Mouse (Mus musculus): ENCODE measurements at regions not wholly inside any gene's neighbourhood (a gene's known extent, or its start where the extent isn't known, plus 50 kb on each side); places are given as distances from the start of the nearest gene placed in this dataset.

DNA sequence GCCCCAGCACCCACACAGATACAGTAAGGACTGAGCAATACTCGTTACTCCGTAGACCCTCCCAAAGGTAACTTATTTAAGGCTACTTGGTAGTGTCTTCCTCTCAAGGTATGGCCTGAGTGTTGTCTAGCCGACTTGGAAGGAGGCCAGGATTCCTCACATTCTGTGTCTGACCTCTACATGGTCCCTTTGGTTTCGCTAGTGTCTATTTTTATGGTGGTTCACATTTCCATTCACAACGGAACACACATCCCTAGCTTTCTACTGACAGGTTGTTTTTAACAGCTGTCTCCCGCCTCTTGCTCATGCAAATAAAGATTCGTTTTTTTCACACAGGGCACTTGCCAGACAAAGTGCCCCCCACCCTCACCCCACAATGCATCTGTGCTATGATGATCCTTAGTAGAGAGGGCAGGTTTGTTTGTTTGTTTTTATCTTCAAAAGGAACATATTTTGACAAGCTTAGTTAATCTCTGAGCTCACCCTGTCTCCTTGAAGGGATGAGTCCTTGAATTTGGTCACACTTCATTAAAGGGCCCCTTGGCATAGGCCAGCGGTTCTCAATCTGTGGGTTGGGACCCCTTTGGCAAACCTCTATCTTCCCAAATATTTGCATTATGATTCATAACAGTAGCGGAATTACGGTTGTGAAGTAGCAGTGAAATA is 52.7 kb downstream of the Phlda1 start:
- no peak for DNase-seq (ENCODE audit: low spot score in 2 of 2)

GRCm38 (mm10) chr10:111559341-111560246 is 53.5 kb downstream of the Phlda1 start:
- no peak for DNase-seq (ENCODE audit: low spot score in 2 of 2)

GRCm38 (mm10) chr10:111562628-111563027 is 56.5 kb downstream of the Phlda1 start:
- DNase-seq (ENCODE audit: low spot score in 2 of 2): no peak

GRCm38 (mm10) chr10:111566873-111567381 is 60.8 kb downstream of the Phlda1 start:
- DNase-seq (ENCODE audit: low spot score in 2 of 2): no peak

DNA sequence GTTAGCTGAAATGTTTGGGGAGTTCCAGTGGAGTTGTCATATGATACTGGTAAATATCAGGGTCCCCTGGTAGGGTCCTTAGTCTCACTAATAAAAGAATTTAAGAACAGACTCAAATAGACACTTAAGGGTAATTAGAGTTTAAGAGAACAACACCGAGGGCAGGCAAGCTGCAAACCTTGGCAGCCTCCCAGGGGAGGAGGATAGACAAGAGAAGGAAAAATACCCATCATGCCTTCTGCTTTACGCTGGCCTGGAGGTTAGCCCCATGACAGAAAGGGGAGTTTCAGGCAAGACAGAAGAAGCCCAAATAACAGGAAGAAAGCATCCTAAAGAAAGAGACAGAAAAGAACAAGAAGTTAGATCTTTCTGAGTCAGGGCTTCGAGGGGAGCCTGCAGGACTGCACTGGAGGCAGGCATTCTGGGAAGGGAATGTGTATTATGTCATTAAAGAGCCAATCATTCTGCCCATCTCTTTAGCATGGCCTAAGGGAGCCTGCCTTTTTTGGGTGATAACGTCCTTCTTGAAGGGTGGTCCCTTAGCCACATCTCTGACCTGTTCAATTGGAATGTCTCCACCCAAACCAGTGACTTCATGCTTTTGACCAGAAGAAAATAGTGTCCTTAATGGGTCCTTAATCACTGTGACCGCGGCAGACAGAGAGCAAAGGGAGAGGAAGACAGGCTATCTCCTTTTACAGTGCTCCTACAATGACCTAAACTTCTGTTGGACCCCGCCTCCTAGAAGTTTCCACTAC is 64.6 kb downstream of the Phlda1 start:
- no peak for DNase-seq (ENCODE audit: low spot score in 2 of 2)

DNA sequence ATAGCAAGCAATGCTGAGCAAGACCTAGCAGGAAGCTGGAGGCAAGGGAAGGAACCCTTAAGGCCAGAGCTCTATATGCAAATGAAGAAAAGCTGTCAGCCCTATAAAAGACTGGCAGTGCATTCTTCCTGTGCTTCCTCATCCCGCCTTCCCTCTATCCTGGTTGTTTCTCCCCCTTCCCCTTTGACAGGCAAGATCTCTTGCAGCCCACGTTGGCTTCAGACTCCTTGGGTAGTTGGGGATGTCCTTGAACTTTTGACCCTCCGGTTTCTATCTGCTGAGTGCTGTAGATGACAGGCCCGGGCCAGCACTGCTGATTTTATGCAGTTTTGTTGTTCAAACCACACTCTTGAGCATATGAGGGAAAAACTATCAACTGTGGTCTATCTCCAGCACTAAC is 68.1 kb downstream of the Phlda1 start:
- DNase-seq (ENCODE audit: low spot score in 2 of 2): no peak

DNA sequence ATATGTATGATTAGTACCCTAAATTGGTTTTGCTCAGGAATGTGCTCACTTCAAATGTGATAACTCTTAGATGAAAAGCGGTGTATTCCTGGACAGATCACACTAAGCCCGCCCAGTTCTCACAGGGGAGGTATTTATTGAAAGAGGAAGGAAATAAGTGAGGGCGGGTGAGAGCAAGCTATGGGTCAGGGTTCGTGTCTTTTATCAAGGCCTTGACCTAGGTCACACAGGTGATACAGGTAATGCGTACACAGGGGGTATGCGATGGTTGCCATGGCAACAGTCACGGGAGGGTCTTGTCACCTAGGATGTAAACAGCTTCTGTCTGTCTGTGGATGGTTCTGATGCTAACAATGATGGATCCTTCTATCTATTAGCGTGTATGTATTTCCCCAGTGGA is 68.7 kb downstream of the Phlda1 start:
- DNase-seq (ENCODE audit: low spot score in 2 of 2): no peak

DNA sequence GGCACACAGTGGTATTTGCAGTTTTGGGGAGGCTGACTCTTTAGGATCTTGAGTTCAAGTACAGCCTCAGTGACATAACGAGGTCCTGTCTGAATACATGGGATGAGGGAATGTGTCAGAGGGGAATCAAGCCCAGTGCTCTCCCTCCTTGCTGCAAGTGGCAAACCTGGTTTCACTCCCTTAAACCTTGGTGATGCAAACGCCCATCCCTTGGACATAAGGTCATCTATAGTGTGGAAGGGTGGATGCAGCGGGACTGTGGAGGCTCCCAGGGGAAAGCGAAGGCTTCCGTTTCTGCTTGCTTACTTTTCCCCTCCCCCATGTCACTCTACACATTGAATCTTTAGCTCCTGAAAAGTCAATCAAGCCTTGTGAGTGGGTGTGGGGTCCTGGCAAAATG is 69.2 kb downstream of the Phlda1 start:
- no peak for DNase-seq (ENCODE audit: low spot score in 2 of 2)

DNA sequence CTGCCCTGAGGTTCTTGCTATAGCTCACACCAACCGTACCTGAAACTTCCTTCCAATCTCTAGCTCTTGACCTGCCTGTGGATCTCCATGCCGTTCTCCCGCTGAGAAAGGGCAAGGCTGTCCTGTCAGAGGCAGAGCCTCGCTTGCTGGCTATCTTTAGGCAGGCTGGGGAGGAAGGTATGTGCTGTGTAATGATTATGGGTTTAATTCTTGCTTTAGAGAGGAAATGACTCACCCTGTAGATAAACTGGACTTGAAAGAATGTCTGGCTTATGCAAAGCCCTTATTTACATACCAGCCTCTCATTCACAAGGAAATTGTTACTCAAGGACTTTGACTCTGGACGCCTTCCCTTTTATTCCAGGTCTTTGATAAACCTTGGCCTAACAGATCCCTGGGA is 69.8 kb downstream of the Phlda1 start:
- DNase-seq (ENCODE audit: low spot score in 2 of 2): no peak

GRCm38 (mm10) chr10:111576395-111577069 is 70.4 kb downstream of the Phlda1 start:
- no peak for DNase-seq (ENCODE audit: low spot score in 2 of 2)

DNA sequence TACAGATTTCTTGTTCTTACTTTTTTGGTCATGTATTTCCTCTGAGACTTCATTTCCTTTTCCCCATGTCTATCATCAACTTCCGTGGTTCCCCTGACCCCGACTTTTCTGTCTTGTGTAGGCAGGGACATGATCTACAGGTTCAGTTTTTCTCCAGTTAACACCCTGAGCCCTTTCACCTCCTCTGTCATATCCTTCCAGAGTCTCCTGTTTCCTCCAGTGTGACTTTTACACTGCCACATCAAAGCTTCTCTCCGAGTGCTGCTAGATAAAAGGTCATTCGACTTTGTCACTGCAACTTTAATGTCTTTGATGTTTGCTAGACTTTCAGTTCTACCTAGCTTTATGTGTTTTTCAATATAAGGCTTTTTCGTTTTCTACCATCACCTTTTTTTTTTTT is 72.5 kb downstream of the Phlda1 start:
- no peak for DNase-seq (ENCODE audit: low spot score in 2 of 2)

- no peak for DNase-seq (ENCODE audit: low spot score in 2 of 2)
These were observed 73.4 kb downstream of the Phlda1 start for GRCm38 (mm10) chr10:111579481-111579880.

DNA sequence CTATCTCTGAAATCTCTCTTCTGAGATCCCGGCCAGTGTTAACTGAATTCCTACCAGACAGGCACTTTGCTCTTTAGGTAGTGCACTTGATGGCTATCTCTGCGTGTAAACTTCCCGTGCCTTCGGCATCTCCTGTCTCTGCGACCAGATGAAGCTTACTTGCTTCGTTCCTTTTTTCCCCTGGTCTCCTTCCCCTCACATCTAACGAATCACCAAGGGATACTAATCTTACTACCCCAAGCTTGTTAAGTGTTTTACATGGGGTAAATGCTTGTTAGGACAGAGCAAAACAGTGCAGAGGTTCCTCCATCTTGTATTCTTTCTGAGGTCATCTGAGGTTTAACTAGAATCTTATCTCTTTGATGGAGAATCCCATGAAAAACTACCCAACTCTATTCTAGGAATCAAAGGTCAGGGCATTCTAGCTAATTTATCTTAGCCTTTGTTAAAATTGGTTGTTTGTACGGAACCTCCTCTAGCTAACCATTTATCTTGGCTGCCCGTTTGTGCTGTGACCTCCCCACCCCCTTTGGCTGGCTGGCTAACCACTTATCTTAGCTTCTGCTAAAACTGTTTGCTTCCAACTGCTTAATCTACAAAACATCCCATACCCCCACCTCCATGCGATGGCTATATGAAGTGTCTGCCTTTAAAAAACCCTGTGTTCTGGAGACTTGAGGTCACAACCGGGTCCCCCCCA is 74.5 kb downstream of the Phlda1 start:
- no peak for DNase-seq (ENCODE audit: low spot score in 2 of 2)

GRCm38 (mm10) chr10:111581847-111582246 is 75.8 kb downstream of the Phlda1 start:
- DNase-seq (ENCODE audit: low spot score in 2 of 2): no peak

DNA sequence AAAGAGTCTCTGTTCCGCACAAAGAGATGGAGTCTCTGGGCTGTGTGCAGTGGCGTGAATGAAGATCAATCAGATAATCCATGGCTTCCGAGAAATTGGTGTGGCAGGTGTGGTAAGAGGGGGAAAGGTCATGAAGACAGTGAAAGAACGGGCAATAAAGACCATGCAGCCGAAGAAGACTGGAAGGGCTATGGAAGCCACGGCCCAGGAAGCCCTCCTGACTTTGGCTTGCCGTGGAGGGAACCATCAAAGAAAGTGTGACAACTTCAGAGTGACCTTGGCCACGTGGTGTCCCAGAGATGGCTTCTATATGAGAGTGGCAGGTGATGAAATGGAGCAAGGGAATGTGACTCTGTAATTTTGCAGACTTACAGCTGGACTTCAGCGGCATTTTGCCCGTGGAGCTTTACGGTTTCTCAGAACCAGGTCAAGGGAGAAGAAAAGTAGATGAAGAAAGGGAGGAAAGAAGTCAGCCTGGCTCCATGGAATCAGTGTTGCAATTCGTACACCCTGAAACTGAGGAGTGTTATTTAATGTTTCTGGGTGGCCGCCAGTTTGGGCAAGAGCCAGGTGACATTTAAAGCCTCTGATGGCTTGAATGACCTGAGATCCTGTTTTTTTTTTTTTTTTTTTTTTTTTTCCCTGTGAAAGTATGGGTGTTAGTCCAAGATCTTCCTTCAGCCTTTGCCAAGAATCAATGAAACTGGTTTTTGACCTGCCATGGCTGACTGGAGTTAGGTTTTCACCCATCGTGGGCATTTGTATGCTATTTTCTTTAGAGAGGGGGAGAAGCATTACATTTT is 76.4 kb downstream of the Phlda1 start:
- peak; percentile 67 to 78 for DNase-seq (ENCODE audit: low spot score in 2 of 2)

DNA sequence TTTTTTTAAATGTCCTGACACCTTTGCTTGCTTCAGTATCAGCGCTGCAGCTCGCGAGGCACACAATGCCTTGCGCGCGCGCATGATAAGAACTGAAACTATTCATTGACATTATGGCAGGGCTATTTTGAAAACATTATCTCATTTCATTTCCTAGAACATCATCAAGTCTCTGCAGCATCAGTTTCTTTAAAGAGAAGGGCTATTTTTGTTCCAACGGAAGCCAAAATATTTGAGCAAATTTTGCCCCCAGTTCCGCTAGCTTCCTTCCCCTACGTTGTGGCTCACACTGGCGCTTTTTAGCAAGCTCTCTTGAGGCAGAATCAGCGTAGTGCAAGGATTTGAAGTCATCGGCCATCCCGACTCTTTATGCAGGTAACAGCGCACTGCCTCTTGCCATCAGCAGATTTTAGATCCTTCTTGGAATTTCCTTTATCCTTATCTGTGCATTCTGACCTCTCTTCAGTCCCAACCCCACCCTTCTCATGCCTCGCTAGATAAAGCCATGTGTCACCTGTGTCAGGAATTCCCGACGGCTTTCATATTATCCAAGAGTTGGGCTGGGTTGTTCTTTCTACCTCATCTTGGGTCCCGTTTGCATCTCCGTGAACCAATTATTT is 77.1 kb downstream of the Phlda1 start:
- no peak for DNase-seq (ENCODE audit: low spot score in 2 of 2)

- no peak for DNase-seq (ENCODE audit: low spot score in 2 of 2)
These were observed 77.7 kb downstream of the Phlda1 start for GRCm38 (mm10) chr10:111583744-111584152.

- no peak for DNase-seq (ENCODE audit: low spot score in 2 of 2)
These were observed 82.0 kb downstream of the Phlda1 start for GRCm38 (mm10) chr10:111587891-111588611.

Data from adrenal gland, adult 18-20 months (tissue).